Mouse (Mus musculus) liver, postnatal 0 days (tissue): ENCODE data around the gene Slc24a3. TPM values are rescaled to one million over a fixed set of nuclear protein-coding genes. Genes with fewer than 3 reads are reported as not detected.

Experiments used
- ATAC-seq: fragments of 200-750 bp; cut with Nextera tagmentation; 2 replicates; pipeline ENCODE4 v1.8.0; 2017; ENCODE audit warnings: mild to moderate bottlenecking, moderate library complexity
- DNase-seq: peaks from one replicate; pipeline ENCODE4 v3.0.0-alpha.2; 2016
- H3K27ac ChIP-seq: fragments of 300-500 bp; sonication (generic); 2 replicates; pipeline ENCODE4 v1.5.1; 2014; ENCODE audit warnings: antibody characterized with exemption, moderate library complexity, mild to moderate bottlenecking, low read depth
- H3K27me3 ChIP-seq: fragments of 300-500 bp; sonication (generic); 2 replicates; pipeline ENCODE4 v1.6.1; 2014; ENCODE audit warnings: low read length, control low read depth, mixed read lengths; ENCODE audit not compliant: insufficient read depth
- H3K36me3 ChIP-seq: fragments of 300-500 bp; sonication (generic); replicated peaks from 2 replicates; pipeline ENCODE4 v1.6.1; 2014; ENCODE audit warnings: mild to moderate bottlenecking, control low read depth, low read length, moderate library complexity, mixed read lengths; ENCODE audit not compliant: insufficient read depth
- H3K4me1 ChIP-seq: fragments of 300-500 bp; sonication (generic); 2 replicates; pipeline ENCODE4 v1.6.1; 2014; ENCODE audit warnings: antibody characterized with exemption, mild to moderate bottlenecking, control low read depth; ENCODE audit not compliant: insufficient read depth
- H3K4me2 ChIP-seq: fragments of 300-500 bp; sonication (generic); 2 replicates; pipeline ENCODE4 v1.6.1; 2014; ENCODE audit warnings: low read depth, mild to moderate bottlenecking, low read length, moderate library complexity, mixed read lengths
- H3K4me3 ChIP-seq: fragments of 300-500 bp; sonication (generic); 2 replicates; pipeline ENCODE4 v1.5.1; 2014; ENCODE audit warnings: low read depth, low read length
- H3K9ac ChIP-seq: fragments of 300-500 bp; sonication (generic); replicated peaks from 2 replicates; pipeline ENCODE4 v1.6.1; 2014; ENCODE audit warnings: mild to moderate bottlenecking, moderate library complexity
- H3K9me3 ChIP-seq: fragments of 300-500 bp; sonication (generic); 2 replicates; pipeline ENCODE4 v1.6.1; 2016; ENCODE audit warnings: mild to moderate bottlenecking, control low read depth, low read length, mixed read lengths
- CTCF ChIP-seq: sonication (generic); IDR thresholded peaks from 2 replicates; pipeline ENCODE4 v1.5.1; 2016; ENCODE audit warnings: antibody characterized with exemption, low read depth
- EP300 ChIP-seq: IDR thresholded peaks from 2 replicates; pipeline ENCODE4 v1.6.1; 2016; ENCODE audit warnings: antibody characterized with exemption, low read depth, mild to moderate bottlenecking
- WGBS: fragments of 180-500 bp; shearing (Covaris S2); extraction: QIAGEN DNeasy Blood & Tissue Kit; methylation state at CpG from one replicate; pipeline ENCODE4 v1.1.7; 2014; ENCODE audit not compliant: insufficient replicate concordance; 5-methylcytosine and 5-hydroxymethylcytosine counted together
- polyA plus RNA-seq: library from polyadenylated mRNA; unstranded; fragments of >200 nt; fragmentation: Nextera tagmentation; extraction: Ambion mirVana; gene quantifications from 2 replicates; pipeline ENCODE4 v1.2.1, GENCODE M21; 2015

The Slc24a3 gene
- polyA plus RNA-seq, 1 experiment from 2014 or later, result 0.40 TPM

- Histone ChIP-seq H3K4me3 (peak overlapping the region; percentile 55), H3K36me3 (no peaks in the 10 kb centered on the region), H3K27ac (no peak overlapping the region), H3K9me3 (no peaks in the 10 kb centered on the region), H3K9ac (0 out of 2 replicates have a peak overlapping the region, but pooled peaks have one; percentile 49), H3K4me2 (peak overlapping the region; percentile 88), H3K4me1 (peaks cover 6% of the 10 kb centered on the region), H3K27me3 (peaks cover 11% of the 10 kb centered on the region; the same call in 1 of the 2 replicates)
- DNase-seq, result peak; percentile 74
- WGBS, result under 1% methylated on average over 38 of the region's 38 CpGs
- peak; percentile 44 for ATAC-seq
- TF ChIP-seq CTCF (peak; percentile 74), EP300 (no peak)
These were observed 397 bp upstream of the Slc24a3 start for GRCm38 (mm10) chr2:145167051-145167663.

GRCm38 (mm10) chr2:145168405-145168971, 934 bp downstream of the Slc24a3 start:
- DNase-seq, result no peak
- 3% methylated on average over 10 of the region's 10 CpGs for WGBS

DNA sequence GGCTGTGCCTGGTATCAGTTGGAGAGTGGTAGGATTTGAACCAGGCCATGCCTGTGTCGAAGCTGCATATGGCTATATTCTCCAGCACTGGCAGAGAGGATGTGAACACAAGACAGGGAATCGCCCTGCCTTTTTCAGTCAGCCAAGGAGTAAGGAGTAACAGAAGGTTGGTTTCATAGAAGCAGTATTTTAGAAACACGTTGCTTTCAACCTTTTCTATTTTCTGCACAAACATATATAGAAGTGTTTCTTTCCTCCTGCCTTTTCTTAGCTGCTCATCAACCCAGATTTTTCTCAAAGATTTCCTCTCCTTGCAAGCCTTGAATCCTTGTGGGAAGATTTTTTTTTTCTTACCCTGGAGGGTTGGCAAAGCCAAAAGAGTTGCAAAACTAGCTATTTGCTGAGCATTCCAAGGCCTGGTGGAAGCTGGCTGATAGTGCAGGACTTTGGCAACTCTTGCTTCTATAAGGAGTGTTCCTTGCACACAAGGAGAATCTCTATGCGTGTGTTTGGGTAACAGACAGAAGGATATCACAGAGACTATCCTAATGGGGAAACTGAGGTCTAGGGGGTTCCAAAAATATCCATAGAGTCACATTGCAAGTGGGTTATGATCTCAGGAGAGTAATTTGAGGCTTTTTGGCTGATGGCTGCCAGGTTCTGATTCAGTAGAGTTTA, 5.6 kb downstream of the Slc24a3 start:
- DNase-seq (no peak), ATAC-seq (no peak)
- WGBS, result 78% methylated on average over 4 of the region's 4 CpGs
- no peak overlapping the region for H3K4me2 ChIP-seq
- no peak overlapping the region for H3K4me3 ChIP-seq
- H3K36me3 ChIP-seq, result no peaks in the 10 kb centered on the region
- no peak overlapping the region for H3K27ac ChIP-seq
- peaks cover 3% of the 10 kb centered on the region; the same call in 1 of the 2 replicates for H3K27me3 ChIP-seq
- TF ChIP-seq CTCF (no peak), EP300 (no peak)
- peaks cover 6% of the 10 kb centered on the region for H3K4me1 ChIP-seq
- H3K9me3 ChIP-seq, result no peaks in the 10 kb centered on the region
- no peak overlapping the region for H3K9ac ChIP-seq

More at GRCm38 (mm10) chr2:145168405-145168971, 934 bp downstream of the Slc24a3 start:
- peak overlapping the region; percentile 88 for H3K4me2 ChIP-seq
- H3K9me3 ChIP-seq, result no peaks in the 10 kb centered on the region
- H3K36me3 ChIP-seq, result no peaks in the 10 kb centered on the region
- peak overlapping the region; percentile 55 for H3K4me3 ChIP-seq
- H3K27ac ChIP-seq, result no peak overlapping the region
- peak; percentile 11 for ATAC-seq
- TF ChIP-seq CTCF, result no peak
- TF ChIP-seq EP300, result no peak
- peaks cover 6% of the 10 kb centered on the region for H3K4me1 ChIP-seq
- peaks cover 11% of the 10 kb centered on the region; the same call in 1 of the 2 replicates for H3K27me3 ChIP-seq
- H3K9ac ChIP-seq, result peak overlapping the region; percentile 49

DNA sequence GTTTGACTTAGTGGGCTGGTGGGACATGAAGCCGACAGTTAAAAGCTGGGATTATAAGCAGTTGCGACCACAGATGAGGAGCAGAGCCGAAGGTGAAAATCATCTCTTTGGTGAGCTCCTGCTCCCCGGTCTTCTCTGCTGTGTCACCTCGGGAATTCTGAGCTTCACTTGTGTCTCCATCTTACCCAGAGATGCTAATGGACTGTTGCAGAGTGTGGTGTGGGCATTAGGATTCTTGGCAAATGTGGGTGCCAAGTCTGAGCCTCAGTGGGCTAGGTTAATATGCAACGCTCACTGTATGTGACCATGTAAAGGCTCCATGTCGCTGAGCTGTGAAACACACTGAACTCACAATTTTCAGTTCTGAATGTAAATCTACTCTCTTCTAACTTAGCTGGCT, 7.5 kb downstream of the Slc24a3 start:
- no peak overlapping the region for H3K4me2 ChIP-seq
- no peak overlapping the region for H3K9ac ChIP-seq
- H3K4me3 ChIP-seq, result no peak overlapping the region
- ATAC-seq (no peak), DNase-seq (no peak)
- TF ChIP-seq EP300, result no peak
- TF ChIP-seq CTCF, result no peak
- no peak overlapping the region for H3K27ac ChIP-seq
- no peaks in the 10 kb centered on the region for H3K36me3 ChIP-seq
- 82% methylated on average over 7 of the region's 7 CpGs for WGBS
- H3K4me1 ChIP-seq, result no peaks in the 10 kb centered on the region
- H3K9me3 ChIP-seq, result no peaks in the 10 kb centered on the region
- H3K27me3 ChIP-seq, result no peaks in the 10 kb centered on the region

GRCm38 (mm10) chr2:145182410-145182809, 14.9 kb downstream of the Slc24a3 start:
- Histone ChIP-seq H3K9me3 (no peaks in the 10 kb centered on the region), H3K4me1 (no peaks in the 10 kb centered on the region), H3K4me3 (no peak overlapping the region), H3K27me3 (no peaks in the 10 kb centered on the region), H3K4me2 (no peak overlapping the region), H3K27ac (no peak overlapping the region), H3K9ac (no peak overlapping the region), H3K36me3 (no peaks in the 10 kb centered on the region)
- 82% methylated on average over 8 of the region's 8 CpGs for WGBS
- TF ChIP-seq EP300 (no peak), CTCF (no peak)
- DNase-seq (no peak), ATAC-seq (no peak)

- TF ChIP-seq EP300, result no peak
- TF ChIP-seq CTCF, result no peak
- no peaks in the 10 kb centered on the region for H3K9me3 ChIP-seq
- H3K4me3 ChIP-seq, result no peak overlapping the region
- H3K27ac ChIP-seq, result no peak overlapping the region
- WGBS, result 30% methylated on average over 2 of the region's 2 CpGs
- H3K4me2 ChIP-seq, result no peak overlapping the region
- H3K9ac ChIP-seq, result no peak overlapping the region
- no peaks in the 10 kb centered on the region for H3K27me3 ChIP-seq
- H3K4me1 ChIP-seq, result no peaks in the 10 kb centered on the region
- no peaks in the 10 kb centered on the region for H3K36me3 ChIP-seq
- ATAC-seq, result no peak
- DNase-seq, result no peak
These were observed 21.3 kb downstream of the Slc24a3 start for GRCm38 (mm10) chr2:145188828-145189227.
